Mouse (Mus musculus): Measurements from ENCODE around the gene Tal1.

Tal1 gene

GRCm38 (mm10) chr4:115056371-115056920, at the start of gene Tal1:
Tal1 (plus strand) TSS chr4:115056426.
- in situ Hi-C loops (cut with MboI, MseI), result no loop called here

GRCm38 (mm10) chr4:115014276-115014675, 42.0 kb upstream of the Tal1 start:
- in situ Hi-C loops (cut with MboI, MseI), result no loop called here

GRCm38 (mm10) chr4:115019997-115020396, 36.2 kb upstream of the Tal1 start:
- in situ Hi-C loops (cut with MboI, MseI), result no loop called here

GRCm38 (mm10) chr4:115035043-115035442, 21.2 kb upstream of the Tal1 start:
- in situ Hi-C loops (cut with MboI, MseI), result no loop called here

DNA sequence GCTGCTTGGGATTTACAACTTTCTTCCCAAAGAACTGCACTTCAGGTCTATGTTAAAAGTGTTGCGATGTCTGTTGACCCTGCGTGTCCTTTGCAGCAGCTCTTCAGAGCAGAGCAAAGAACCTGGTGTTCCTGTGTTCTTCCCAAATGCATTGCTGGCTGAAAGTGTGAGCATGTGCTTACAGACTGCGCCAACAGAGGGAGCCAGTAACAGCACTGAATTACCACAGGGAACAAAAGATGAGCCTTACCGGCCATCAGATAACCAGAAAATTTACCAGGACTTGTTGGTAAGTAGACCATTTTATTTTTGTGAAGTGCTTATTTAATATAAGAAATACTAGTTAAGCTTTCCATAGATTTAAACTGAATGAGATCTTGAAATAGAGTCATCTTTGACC, 18.0 kb upstream of the Tal1 start:
- in situ Hi-C loops (cut with MboI, MseI), result no loop called here

DNA sequence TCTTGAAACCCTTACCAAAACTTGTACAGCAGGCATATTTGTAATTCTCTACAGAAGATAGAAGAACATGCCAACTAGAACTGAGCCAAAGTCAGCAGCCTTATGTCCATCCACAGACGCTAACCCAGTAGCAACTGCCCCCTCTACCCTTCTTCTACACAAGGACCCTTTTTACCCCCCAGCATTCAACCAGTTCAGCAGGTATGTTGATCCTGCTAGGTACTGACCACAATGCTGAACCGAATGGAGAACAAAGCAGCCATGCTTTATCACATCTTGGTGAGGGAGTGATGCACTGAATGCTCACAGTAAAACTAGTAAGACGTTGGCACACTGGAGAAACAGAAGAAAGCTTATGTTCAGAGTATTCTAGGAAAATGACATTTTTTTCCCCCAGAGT, 10.6 kb upstream of the Tal1 start:
- in situ Hi-C loops (cut with MboI, MseI), result no loop called here

DNA sequence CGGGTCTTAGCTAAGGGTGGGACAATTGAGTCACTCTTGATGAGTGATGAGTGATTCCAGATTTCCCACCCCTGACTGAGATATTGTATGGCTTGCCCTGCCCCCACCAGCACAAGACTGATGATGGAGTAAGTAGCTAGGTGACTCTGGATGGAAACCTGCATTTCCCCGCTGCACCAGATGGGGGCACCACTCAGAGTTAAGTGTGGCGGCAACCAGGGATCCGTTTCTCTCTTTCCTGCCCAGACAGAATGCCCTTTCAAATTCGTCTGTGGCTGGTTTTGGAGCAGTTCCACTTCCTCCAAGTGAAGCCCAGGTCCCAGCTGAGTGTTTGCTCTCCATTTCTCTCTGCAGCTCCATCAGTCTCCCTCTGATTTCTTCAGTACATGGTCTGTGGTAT, 8.5 kb upstream of the Tal1 start:
- in situ Hi-C loops (cut with MboI, MseI), result no loop called here

DNA sequence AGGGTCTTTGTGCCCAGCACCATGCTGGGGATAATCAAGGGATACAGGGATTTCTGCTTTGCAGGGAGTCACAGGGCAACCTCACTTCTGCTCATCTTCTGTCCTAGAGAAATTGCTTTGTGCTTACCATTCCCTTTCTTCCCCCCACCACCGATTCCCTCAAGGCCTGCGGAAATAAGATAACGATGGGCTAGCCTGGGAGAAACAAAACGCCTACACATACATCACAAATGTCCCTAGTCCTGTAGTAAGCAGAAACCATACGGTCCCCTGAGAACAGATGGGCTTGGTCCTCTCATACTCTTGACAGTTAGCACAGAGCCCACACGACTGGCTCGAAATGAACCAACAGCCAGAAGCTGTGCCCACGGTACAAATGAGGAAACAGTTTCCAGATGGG, 8.0 kb upstream of the Tal1 start:
- in situ Hi-C loops (cut with MboI, MseI), result no loop called here

DNA sequence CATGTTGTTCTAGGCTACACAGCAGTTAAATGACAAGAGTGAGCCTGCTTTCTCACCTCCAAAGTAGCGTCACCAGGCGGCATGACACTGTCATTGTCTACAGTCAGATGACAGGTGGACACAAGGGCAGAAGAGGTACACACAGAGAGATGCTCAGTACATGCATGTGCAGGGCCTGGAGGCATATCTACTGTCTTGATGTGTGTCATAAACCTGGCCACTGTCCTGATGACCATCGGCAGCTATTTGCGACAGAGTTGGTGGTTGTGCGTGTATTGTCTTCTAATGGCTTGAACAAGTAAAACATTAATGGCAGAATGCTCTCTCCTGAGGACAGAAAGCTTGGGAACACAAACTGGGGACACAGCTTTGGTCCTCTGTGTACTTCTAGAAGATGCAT, 5.0 kb upstream of the Tal1 start:
- in situ Hi-C loops (cut with MboI, MseI), result no loop called here

- in situ Hi-C loops (cut with MboI, MseI), result no loop called here
Observed at GRCm38 (mm10) chr4:115052343-115053005, 3.8 kb upstream of the Tal1 start.

GRCm38 (mm10) chr4:115055044-115055443, 1.2 kb upstream of the Tal1 start:
- in situ Hi-C loops (cut with MboI, MseI), result no loop called here

DNA sequence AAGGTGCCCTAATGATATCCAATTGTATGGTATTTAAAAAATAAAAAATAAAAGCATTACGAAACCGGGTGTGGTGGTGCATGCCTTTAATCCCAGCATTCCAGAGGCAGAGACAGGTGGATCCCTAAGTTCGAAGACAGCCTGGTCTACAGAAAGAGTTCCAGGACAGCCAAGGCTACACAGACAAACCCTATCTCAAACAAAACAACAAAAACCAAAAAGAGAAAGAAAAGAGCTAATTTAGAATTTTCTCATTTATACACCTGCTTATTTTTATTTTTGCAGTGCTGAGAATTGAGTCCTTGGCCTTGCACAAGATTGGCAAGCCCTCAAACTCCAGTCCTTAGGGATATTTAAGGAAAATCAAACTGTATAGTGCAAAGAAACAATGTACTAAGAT, 535 bp upstream of the Tal1 start:
- in situ Hi-C loops (cut with MboI, MseI), result no loop called here

DNA sequence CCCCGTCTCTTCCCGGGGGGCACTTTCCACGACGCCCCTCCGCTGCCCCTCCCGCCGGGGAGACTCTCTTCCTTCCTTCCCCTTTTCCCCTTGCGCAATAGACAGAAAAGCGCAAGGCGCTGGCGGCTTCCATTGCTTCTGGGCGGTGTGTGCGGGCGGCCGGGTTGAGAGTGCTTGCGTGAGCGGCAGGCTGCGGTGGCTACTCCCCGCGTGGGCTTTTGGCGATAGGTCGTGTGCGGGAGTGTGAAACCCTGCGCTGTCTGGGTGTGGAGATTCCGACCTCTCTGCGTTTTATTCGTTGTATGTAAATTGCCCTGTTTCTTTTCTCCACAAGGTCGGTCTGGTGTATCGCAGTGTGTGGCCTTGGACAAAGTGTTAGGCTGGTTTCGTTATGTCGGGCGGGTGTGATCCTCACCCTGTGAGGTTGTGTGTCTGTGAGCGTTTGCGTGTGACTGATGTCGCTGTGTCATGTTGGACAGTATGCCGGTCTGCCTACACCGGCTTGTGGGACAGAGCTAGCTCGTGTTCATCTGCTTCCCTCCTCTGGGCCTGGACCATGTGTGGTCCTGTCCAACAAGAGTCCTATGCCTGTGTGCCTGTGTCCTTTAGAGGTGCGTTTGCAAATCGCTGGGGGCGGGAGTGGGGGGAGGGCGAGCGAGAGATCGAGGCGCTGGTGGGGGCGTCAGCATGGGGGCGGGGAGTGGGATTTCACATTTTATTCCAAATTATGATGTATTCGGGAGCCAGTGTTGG, 871 bp downstream of the Tal1 start:
- in situ Hi-C loops (cut with MboI, MseI), result no loop called here

- in situ Hi-C loops (cut with MboI, MseI), result no loop called here
Observed at GRCm38 (mm10) chr4:115057674-115058316, 1.6 kb downstream of the Tal1 start.

DNA sequence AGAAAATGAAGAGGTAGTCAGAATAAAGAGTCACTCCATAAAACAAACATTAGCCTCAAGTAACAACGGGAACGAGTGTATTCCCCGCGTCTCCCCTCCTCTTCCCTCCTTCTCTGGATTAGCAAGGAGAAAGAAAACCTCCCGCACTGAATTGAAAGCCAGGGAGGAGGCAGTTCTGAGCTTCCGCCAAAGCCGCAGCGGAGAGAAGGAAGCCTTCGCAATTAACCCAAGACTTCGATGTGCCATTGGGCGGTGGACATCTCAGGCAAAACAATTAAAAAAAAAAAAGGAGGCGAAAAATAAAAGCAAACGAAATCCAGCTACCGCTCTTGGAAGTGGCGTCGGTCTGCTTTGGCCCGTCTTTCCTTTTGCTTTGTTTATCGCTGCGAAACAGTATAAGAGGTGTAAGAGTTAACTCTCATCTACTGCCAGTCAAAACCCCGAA, 2.1 kb downstream of the Tal1 start:
- in situ Hi-C loops (cut with MboI, MseI), result no loop called here

DNA sequence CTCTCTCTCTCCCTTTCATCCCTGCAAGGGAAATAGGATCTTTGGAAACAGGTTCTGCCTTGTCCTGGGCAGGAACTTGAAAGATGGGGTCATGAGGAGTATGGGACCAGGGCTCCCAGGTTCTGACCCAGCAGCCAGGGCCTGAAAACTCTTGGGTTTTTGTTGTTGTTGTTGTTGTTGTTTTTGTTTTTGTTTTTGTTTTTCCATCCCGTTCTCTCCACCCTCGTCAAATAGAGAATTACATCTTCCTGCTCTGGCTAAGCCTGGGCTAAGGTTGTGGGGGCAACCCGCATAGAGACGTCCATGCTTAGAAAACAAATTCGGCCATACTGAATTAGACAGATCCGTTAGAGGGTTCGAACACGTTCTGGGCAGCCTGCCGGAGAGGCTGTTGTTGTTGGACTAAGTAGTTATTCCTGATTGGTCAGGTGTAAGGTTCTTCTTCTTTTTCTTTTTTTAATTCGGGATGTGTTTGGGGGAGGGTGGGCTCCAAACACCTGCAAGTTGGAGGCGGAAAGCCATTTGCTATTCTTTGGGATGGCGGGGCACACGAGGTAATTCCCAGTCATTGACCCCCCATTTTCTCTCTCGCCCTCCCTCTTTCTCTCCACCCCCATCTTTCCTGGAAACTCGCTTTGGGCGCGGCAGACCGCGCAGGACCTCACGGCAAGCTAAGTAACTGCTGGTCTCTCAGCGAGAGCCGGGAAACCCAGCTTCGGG, 2.8 kb downstream of the Tal1 start:
- in situ Hi-C loops (cut with MboI, MseI), result no loop called here

DNA sequence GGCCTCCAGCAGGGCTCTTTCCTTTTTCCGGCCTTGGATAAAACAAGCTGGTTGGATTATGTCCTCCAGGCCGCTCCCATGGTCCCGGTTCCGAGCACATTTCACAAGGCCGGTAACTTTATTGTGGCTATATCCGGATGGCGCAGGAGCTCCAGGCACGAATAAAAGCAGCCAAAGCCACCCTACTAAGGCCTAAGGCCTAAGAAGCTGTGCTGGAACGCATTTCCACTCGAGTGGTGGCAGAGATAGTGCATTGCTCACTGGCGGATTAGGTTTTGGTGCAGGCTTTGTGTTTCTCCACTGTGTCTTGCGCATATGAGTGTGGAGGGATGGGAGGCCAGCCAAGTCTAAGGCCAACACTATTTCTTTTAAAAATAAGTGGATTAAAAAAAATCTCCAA, 3.6 kb downstream of the Tal1 start:
- in situ Hi-C loops (cut with MboI, MseI), result no loop called here

DNA sequence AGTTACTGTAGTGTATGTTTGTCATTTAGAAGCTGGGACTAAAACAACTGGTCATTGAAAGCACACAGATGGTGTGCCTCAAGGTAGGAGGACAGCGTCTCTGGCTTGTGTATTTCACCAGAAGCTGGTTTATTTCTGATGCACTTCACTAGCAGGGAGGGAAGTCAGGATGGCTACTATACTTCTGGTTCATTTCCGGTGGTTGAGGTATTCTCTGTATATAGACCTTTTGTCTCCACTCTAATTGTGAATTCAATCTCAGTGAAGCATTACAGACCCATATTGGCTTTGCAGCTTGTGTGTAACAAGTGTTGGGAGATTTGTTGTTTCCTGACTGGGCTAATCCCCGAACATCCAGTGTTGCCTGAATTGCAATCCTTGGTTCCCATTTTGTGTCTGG, 4.5 kb downstream of the Tal1 start:
- in situ Hi-C loops (cut with MboI, MseI), result no loop called here

DNA sequence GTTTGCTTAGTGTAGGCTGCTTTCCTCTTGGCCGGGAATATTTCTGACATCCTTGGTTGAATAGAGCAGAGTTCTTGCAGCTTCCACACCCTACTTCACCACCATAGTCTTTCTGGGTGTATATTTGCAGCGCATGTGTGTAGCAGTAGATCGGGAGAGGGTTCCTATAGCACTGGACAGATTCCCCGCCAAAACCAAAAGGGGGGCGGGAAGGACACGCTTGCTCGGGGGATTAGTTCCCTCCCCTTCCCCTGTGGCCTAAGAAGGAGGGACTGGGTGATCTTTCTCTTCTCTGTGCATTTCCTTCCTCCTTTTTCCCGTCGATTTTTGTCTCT, 6.3 kb downstream of the Tal1 start:
- in situ Hi-C loops (cut with MboI, MseI), result no loop called here

GRCm38 (mm10) chr4:115062875-115063517, 6.8 kb downstream of the Tal1 start:
- in situ Hi-C loops (cut with MboI, MseI), result no loop called here

GRCm38 (mm10) chr4:115063518-115064239, 7.5 kb downstream of the Tal1 start:
- in situ Hi-C loops (cut with MboI, MseI), result no loop called here

Data from regulatory T cell (primary cell).